17 mouse cellular contexts compared by ENCODE assay signal in genomic region chr9:102446066-102446465, GRCm38 (mm10). TPM values are rescaled to one million over a fixed set of nuclear protein-coding genes. Genes with fewer than 3 reads are reported as not detected.
A peak's percentile ranks its signal among the peaks of the same experiment; 100 is the strongest.
DNase-seq lines count a peak whose midpoint lies in the region.
"Had no signal": no experiment of that assay in that cellular context is flagged by ENCODE, and none has a peak within 500 bp of the region (broad histone marks: within the 10 kb centered on the region; RNA-seq: fewer than 3 reads in every experiment).

No protein-coding gene starts in this region.

- DNase-seq in adrenal gland, adult 8-10 months: peak; percentile 17
- DNase-seq in adrenal gland, postnatal 14 days: no peak
- peak; percentile 5 for DNase-seq in lung, postnatal 25 days (ENCODE audit: low spot score)
- no peak for DNase-seq in lung, postnatal 14 days
- peak; percentile 4 for DNase-seq in 3T3-L1 (ENCODE audit: low read depth, low spot score)
- no peak for DNase-seq in heart, adult 9 months (ENCODE audit: low spot score in 2 of 2)
- DNase-seq: adrenal gland, postnatal 10 days; cerebellum, adult 11-12 months; cerebellum, adult 8-10 months; cerebellum, postnatal 10 days; cerebellum, postnatal 36 days; embryo, embryonic 11 days; gastrocnemius, postnatal 14 days; heart, adult 11 months; heart, postnatal 10 days; heart, postnatal 36 days had no signal

RNA-seq across cellular contexts. Expression of gene Ky, which starts 59.5 kb away (rescaled TPM):
- 1 to 10 TPM in 1 of 4 experiments, under 1 TPM in 3; 0.56 to 1.9 (median 0.72) TPM for total RNA-seq in adrenal gland, adult 8-10 months (2022)
- total RNA-seq in adrenal gland, postnatal 14 days (2021): 0.44 and 0.71 TPM in 2 replicates
- total RNA-seq: MEL had no signal

Comparison
In these comparisons a context has a peak if more than half of its experiments do, and no peak if none do; other contexts are left out.
1. DNase-seq: peak in adrenal gland, adult 8-10 months (single experiment), lung, postnatal 25 days (single experiment) and 3T3-L1 (single experiment); none in adrenal gland, postnatal 14 days (single experiment), lung, postnatal 14 days (single experiment) and heart, adult 9 months (0 of 2).